Mouse (Mus musculus) G1E-ER4 (cell line): ENCODE results near the gene Lyrm1. TPM values are rescaled to one million over a fixed set of nuclear protein-coding genes. Genes with fewer than 3 reads are reported as not detected.
A peak's percentile ranks its signal among the peaks of the same experiment; 100 is the strongest.

Source experiments
- GATA1 ChIP-seq: IDR thresholded peaks from one replicate; pipeline ENCODE4 v1.8.0; 2012; ENCODE audit warnings: low read length, inconsistent platforms
- polyA plus RNA-seq: library from polyadenylated mRNA; stranded (reverse); fragments of >175 nt; gene quantifications from 2 replicates; pipeline ENCODE4 v1.2.3, GENCODE M21; 2012

The Lyrm1 gene
- 0.96 and 1.1 TPM in 2 replicates for polyA plus RNA-seq

- TF ChIP-seq GATA1: no peak
Observed at GRCm38 (mm10) chr7:119895639-119896512, at the start of gene Lyrm1, which contains the start of gene Dcun1d3. Lyrm1 (plus strand) TSS chr7:119895861. Dcun1d3 (minus strand) TSS chr7:119896298.

- no peak for TF ChIP-seq GATA1
Observed at GRCm38 (mm10) chr7:119847396-119847795, 48.3 kb upstream of the Lyrm1 start.

- no peak for TF ChIP-seq GATA1
Observed at GRCm38 (mm10) chr7:119849096-119849495, 46.6 kb upstream of the Lyrm1 start.

GRCm38 (mm10) chr7:119850737-119851136, 44.9 kb upstream of the Lyrm1 start:
- no peak for TF ChIP-seq GATA1

- no peak for TF ChIP-seq GATA1
Observed at GRCm38 (mm10) chr7:119852494-119852893, 43.2 kb upstream of the Lyrm1 start.

- TF ChIP-seq GATA1: no peak
Observed at GRCm38 (mm10) chr7:119853186-119853585, 42.5 kb upstream of the Lyrm1 start.

- TF ChIP-seq GATA1: no peak
Observed at GRCm38 (mm10) chr7:119854362-119854761, 41.3 kb upstream of the Lyrm1 start.

GRCm38 (mm10) chr7:119855031-119855430, 40.6 kb upstream of the Lyrm1 start:
- TF ChIP-seq GATA1: no peak

GRCm38 (mm10) chr7:119859476-119859875, 36.2 kb upstream of the Lyrm1 start:
- TF ChIP-seq GATA1: no peak

- TF ChIP-seq GATA1: no peak
Observed at GRCm38 (mm10) chr7:119860116-119860515, 35.5 kb upstream of the Lyrm1 start.

GRCm38 (mm10) chr7:119860554-119860953, 35.1 kb upstream of the Lyrm1 start:
- TF ChIP-seq GATA1: no peak

- TF ChIP-seq GATA1: no peak
Observed at GRCm38 (mm10) chr7:119860971-119861334, 34.7 kb upstream of the Lyrm1 start.

- no peak for TF ChIP-seq GATA1
Observed at GRCm38 (mm10) chr7:119861335-119862091, 34.1 kb upstream of the Lyrm1 start.

GRCm38 (mm10) chr7:119862167-119862566, 33.5 kb upstream of the Lyrm1 start:
- no peak for TF ChIP-seq GATA1

- TF ChIP-seq GATA1: peak; percentile 34
Observed at GRCm38 (mm10) chr7:119864500-119864899, 31.2 kb upstream of the Lyrm1 start.

- no peak for TF ChIP-seq GATA1
Observed at GRCm38 (mm10) chr7:119866136-119866535, 29.5 kb upstream of the Lyrm1 start.
